Mouse (Mus musculus) cerebellum, adult 11 months (tissue): ENCODE results near the gene Selp.

Experiments used
- DNase-seq: peaks from one replicate; pipeline ENCODE4 v3.0.0; 2022

Selp gene

DNA sequence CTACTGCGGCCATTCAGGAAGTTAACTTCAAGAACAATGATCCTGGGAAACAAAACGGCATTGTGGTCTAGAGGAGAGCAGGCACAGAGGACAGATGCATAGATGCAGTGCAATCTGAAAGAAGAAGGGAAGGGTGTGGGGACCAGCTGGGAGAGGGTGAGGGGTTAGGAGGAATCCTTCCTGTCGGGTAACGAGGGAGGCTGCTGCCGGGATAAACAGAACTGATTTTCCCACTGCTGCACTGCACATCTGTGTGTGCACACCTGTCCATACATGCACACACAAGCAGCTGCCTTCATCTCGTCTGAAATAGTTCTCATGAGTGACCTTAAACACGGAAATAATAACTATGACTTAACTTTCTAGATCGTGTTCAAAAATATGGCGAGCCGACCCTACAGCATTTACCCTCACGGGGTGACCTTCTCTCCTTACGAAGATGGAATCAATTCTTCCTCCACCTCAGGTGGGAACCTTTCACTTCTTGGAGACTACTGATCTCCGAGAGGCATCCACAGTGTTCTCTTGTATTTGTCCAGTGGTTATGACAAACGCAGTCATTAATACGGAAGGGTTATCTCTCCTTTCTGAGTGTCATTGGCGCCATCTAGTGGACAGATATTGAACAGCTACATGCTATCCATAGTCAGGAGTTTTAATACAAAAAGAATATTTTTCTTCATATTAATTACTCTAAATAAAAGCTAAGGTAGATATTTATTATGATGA lies 69.2 kb downstream of the Selp start:
- DNase-seq: peak; percentile 25

- no peak for DNase-seq
Measured at GRCm38 (mm10) chr1:164184871-164185223, 69.8 kb downstream of the Selp start.

- DNase-seq: no peak
Measured at GRCm38 (mm10) chr1:164185316-164185715, 70.3 kb downstream of the Selp start.

- DNase-seq: no peak
Measured at GRCm38 (mm10) chr1:164187002-164187560, 72.0 kb downstream of the Selp start.

GRCm38 (mm10) chr1:164199551-164199950 lies 84.5 kb downstream of the Selp start:
- no peak for DNase-seq
